Mouse (Mus musculus): ENCODE data around the gene Rasl12. TPM values are rescaled to one million over a fixed set of nuclear protein-coding genes. Genes with fewer than 3 reads are reported as not detected.

Rasl12 gene
- total RNA-seq, 4 experiments from 2014 or later: 2.9 to 4.4 (median 3.8) TPM

DNA sequence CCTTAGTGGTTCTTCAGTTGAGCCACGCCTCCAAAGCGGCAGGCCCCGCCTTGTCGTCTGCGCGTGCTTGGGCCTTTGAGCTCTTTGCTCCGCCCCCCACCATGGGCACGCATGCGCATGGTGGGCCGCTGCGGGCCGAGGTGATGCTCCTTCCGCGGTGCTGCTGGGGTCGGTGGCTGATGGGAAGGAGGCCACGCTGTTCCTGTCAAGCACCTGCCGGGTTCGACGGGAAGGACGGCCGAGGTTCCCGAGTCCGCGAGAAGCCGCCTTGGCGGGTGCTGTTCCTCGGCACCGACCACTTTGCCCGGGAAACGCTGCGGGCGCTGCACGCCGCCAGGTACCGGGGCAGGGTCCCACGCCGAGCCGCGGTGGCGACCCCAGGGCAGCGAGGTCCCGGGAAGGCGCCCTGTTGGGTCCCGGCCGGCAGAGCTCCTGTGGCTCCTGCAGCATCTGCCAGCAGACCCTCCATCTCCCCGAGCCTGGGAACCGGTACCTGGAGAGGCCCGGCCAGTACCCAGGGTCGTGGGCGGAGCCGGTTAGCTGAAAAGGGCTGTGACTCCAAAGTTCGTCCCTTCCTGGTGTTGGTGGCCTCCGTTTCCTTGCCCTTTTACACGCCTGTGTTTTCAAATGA lies 37.5 kb downstream of the Rasl12 start, which contains the start of gene Mtfmt:
Gene Mtfmt (plus strand): TSS at position 112 of the 631 bp plus-strand sequence.
- peak; percentile 81 to 85 for DNase-seq (ENCODE audit: low spot score in 2 of 2)

DNA sequence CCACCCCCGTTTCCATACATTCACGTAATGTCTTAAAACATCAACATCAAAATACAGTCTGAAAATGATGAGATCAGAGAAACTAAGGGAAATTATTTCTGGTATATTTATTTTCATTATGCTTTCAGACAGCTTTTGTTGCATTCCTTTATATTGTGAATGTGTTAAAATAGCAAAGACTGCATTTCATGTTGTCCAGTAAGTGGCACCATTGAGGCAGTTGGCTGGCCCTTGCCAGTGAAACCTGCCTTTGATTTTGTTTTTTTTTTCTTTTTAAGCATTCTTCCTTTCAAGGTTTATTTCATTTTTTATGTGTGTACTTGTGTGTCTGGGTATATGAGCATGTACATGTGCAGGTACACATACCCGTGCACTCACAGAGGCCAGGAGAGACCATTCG lies 46.4 kb downstream of the Rasl12 start:
- no peak for DNase-seq (ENCODE audit: low spot score in 2 of 2)

DNA sequence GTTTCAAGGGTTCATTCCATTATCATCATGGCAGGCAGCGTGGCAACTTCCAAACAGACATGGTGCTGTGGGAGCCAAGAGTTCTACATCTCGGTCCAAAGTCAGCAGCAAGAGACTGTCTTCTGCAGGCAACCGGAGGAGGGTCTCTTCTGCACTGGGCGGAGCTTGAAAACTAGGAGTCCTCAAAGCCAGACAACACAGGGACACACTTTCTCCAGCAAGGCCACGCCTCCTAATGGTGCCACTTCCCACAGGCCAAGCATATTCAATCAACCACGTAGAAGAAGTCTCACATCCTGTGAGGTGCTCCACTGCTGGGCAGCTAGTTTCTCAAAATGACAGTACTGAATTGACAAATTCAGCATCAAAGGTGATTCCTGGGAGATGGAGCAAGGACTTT lies 49.6 kb downstream of the Rasl12 start:
- DNase-seq (ENCODE audit: low spot score in 2 of 2): no peak

DNA sequence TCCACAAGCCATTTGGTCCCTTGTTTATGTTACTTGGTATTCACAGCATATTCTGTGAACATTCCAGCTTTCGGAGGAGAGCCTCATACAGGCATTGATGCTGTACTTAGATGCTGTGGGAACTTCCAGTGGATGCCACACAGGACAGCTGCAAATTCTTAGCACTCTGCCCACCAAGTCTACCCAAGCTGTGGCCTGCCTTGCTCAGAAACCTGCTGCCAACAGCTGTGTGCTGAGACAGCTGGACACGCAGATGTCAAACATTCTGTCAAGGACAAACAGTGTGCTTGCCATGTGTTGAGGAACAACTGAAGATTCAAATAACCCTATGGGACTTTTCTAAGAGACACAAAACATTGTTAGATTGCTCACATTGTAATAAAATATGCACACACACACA lies 60.7 kb downstream of the Rasl12 start:
- no peak for DNase-seq (ENCODE audit: low spot score in 2 of 2)

DNA sequence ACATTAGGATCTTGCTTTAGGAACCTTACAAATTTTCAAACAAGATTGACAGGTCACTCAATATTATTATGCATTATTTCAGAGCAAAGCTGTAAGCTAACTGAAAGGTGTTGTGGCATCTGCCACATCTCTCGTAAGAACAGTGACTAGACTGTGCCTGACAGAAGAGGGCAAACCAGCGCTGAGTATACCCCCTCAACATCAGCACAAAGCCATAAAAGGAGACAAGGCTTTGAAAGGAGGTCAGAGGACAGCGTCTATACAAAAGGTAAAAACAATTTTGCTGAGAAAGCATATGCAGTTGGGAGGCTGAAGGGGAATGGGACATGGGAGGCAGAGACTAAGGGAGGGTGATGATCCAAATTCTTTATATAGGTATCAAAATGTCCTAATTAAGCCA lies 61.9 kb downstream of the Rasl12 start:
- no peak for DNase-seq (ENCODE audit: low spot score in 2 of 2)

DNA sequence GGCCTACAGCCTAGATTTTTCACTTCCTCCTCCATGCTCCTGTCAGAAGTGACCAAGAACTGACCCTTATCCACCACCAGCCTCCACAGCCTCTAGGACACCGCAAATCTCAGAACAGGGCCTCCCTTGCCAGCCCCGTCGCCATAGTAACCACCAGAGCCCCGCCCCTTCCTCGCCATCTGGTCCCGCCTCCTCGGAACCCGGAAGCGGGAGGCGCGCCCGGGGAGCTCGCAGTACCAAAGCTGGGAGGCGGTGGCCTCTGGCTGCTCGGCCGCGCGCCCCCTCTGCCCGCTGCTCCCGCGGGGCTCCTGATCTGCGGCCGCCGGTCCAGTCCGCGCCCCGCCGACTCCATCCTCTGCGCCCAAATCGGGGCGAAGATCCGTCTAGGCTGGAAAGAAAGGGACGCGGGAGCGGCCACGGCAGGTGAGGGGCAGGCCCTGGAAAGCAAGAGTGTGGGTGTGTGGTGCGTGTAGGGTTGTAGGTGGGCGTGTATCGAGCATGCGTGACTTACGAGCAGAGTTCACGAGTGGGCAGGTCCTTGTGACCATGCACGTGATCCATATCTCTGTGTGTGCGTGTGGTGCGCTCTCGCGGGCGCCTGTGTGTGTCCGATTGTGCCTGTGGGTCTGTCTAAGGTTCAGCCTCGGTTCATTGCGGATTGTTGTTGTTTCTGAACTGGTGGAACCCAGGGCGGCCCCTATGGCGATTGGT lies 62.6 kb downstream of the Rasl12 start, which contains the start of gene Spg21:
Gene Spg21 (plus strand): TSS at position 216 of the 711 bp plus-strand sequence.
- DNase-seq (ENCODE audit: low spot score in 2 of 2): peak; percentile 90 to 95

DNA sequence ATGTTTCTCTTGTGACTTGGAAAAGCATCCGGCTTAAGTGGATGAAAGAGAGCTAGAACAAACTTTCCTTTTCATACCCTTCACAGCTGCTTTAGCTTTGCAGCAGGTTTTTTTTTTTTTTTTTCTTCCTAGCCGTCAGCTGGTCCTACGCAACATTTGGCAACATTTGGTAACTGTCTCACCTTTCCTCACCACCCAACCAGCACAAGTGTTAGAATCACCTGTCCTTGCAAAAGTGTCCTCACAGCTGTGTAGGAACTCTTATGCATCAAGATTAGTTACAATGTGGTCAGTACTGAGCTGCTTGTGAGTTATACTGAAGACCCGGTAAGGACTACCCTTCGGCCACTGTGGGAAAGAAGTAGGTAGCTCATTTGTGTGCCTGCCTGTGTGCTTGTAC lies 64.2 kb downstream of the Rasl12 start:
- no peak for DNase-seq (ENCODE audit: low spot score in 2 of 2)

DNA sequence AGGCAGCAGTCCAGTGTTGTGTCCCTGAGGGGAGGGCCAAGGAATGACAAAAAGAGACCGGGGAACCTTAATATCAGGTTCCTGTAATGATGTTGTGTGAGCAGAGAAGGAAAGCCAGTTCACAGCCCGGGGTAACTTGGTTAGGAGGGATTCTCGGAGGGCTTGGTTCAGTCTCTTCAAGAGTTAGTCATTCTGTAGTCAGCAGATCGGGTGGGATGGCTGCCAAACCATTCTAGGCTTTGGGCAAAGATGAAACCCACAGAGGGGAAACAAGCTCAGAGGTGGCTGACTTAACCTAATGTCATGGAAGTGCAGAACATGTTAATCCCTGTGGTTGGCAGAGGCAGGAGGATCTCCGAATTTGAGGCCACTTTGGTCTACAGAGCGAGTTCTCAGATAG lies 65.9 kb downstream of the Rasl12 start:
- peak in 1 of 2 experiments; percentile 32 for DNase-seq (ENCODE audit: low spot score in 2 of 2)

Other genes starting within 250 kb of the Rasl12 start
- 1 to 10 TPM; 4.4 to 6.0 (median 5.6) TPM for gene Parp16, start 203.2 kb upstream of the Rasl12 start, total RNA-seq (2022)
- gene Cilp, start 133.3 kb upstream of the Rasl12 start, total RNA-seq (2022): under 1 TPM in 2 of 4 experiments, not detected in 2; 0.10 to 0.16 TPM
- gene Clpx, start 104.2 kb upstream of the Rasl12 start, total RNA-seq (2022): 10 to 100 TPM; 31.8 to 35.7 (median 32.3) TPM
- gene Pdcd7, start 52.4 kb upstream of the Rasl12 start, total RNA-seq (2022): 10 to 100 TPM; 27.6 to 31.2 (median 29.1) TPM
- 1 to 10 TPM; 3.3 to 7.4 (median 5.1) TPM for gene Ubap1l, start 37.5 kb upstream of the Rasl12 start, total RNA-seq (2022)
- under 1 TPM; 0.11 to 0.45 (median 0.23) TPM for gene Kbtbd13, start 6.9 kb upstream of the Rasl12 start, total RNA-seq (2022)
- not detected for gene Slc51b, start 24.4 kb downstream of the Rasl12 start, total RNA-seq (2022)
- gene Mtfmt, start 37.3 kb downstream of the Rasl12 start, total RNA-seq (2022): 10 to 100 TPM; 16.6 to 20.5 (median 18.5) TPM
- gene Spg21, start 62.4 kb downstream of the Rasl12 start, total RNA-seq (2022): 10 to 100 TPM; 33.7 to 37.7 (median 36.4) TPM
- 1 to 10 TPM; 2.2 to 3.4 (median 2.8) TPM for gene Ankdd1a, start 121.7 kb downstream of the Rasl12 start, total RNA-seq (2022)
- 10 to 100 TPM; 13.4 to 21.0 (median 14.2) TPM for gene Plekho2, start 181.5 kb downstream of the Rasl12 start, total RNA-seq (2022)
- gene Pif1, start 188.7 kb downstream of the Rasl12 start, total RNA-seq (2022): under 1 TPM; 0.09 to 0.24 (median 0.16) TPM
- gene Rbpms2, start 231.1 kb downstream of the Rasl12 start, total RNA-seq (2022): 1 to 10 TPM; 3.7 to 5.4 (median 4.6) TPM